Mouse (Mus musculus): ENCODE results near the gene Btbd2. TPM values are rescaled to one million over a fixed set of nuclear protein-coding genes. Genes with fewer than 3 reads are reported as not detected.

Btbd2 gene
- polyA plus RNA-seq, 1 experiment from 2014 or later, result 10.7 TPM

DNA sequence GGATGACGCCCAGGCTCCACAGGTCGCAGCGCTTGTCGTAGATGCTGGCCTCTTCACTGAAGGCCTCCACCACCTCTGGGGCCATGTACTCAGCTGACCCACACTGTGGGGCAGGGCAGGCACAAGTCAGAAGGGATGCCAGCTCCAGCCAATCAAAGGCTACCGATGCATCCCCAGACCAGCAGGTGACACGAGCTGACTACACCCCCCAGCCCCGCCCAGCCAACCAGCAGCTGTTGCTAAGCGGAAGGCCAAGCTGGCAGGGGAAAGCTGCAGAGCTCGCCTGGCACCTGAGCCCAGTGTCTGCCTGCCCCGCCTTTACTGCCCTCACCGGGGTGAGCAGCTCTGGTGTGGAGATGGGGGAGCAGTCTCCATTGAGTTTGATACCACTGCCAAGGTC is 11.7 kb upstream of the Btbd2 start:
- Histone ChIP-seq H3K9ac (replicated peaks) (no peak overlapping the region), H3K4me2 (ENCODE audit: low read depth, low read length) (no peak overlapping the region), H3K27me3 (ENCODE audit: insufficient read depth, low read length) (no peaks in the 10 kb centered on the region), H3K4me1 (ENCODE audit: insufficient read depth) (peaks cover 41% of the 10 kb centered on the region), H3K36me3 (replicated peaks; ENCODE audit: insufficient read depth, low read length) (peaks cover 77% of the 10 kb centered on the region), H3K4me3 (ENCODE audit: low read depth, low read length) (no peak overlapping the region), H3K9me3 (ENCODE audit: low read length) (no peaks in the 10 kb centered on the region), H3K27ac (ENCODE audit: low read depth) (no peak overlapping the region)
- DNase-seq, result no peak
- TF ChIP-seq EP300 (IDR thresholded peaks at IDR 0.05; ENCODE audit: low read depth), result no peak
- no peak for TF ChIP-seq CTCF (IDR thresholded peaks at IDR 0.05; ENCODE audit: low read depth)
- 73% methylated on average over 11 of the region's 11 CpGs for WGBS (ENCODE audit: insufficient replicate concordance)
- no peak for ATAC-seq

DNA sequence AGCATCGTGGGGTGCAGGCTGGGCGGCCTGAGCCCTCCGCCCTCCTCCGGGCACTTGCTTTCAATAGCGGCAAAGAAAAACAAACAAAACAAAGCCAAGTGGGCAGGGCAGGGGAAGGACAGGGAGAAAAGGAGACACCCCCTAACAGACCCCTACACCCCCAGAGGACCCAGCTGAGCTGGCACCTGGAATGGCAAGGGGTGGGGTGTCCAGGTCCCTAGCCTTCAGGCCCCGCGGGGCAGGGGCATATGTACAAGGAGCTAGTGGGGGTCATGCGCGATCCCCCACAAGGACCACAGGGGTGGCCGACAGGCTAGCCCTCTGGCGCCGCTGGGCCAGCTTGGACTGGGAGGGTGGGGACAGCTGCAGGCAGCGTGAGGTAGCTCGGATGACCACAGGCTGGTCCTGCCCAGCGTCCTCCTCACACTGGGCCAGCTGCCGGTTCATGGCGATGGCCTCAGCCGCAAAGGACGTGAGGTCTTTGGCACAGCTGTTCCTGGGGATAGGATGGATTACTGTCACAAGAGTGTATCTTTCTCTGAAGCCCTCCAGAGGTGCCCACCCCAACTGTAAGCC is 10.1 kb upstream of the Btbd2 start:
- H3K27me3 ChIP-seq (ENCODE audit: insufficient read depth, low read length), result no peaks in the 10 kb centered on the region

DNA sequence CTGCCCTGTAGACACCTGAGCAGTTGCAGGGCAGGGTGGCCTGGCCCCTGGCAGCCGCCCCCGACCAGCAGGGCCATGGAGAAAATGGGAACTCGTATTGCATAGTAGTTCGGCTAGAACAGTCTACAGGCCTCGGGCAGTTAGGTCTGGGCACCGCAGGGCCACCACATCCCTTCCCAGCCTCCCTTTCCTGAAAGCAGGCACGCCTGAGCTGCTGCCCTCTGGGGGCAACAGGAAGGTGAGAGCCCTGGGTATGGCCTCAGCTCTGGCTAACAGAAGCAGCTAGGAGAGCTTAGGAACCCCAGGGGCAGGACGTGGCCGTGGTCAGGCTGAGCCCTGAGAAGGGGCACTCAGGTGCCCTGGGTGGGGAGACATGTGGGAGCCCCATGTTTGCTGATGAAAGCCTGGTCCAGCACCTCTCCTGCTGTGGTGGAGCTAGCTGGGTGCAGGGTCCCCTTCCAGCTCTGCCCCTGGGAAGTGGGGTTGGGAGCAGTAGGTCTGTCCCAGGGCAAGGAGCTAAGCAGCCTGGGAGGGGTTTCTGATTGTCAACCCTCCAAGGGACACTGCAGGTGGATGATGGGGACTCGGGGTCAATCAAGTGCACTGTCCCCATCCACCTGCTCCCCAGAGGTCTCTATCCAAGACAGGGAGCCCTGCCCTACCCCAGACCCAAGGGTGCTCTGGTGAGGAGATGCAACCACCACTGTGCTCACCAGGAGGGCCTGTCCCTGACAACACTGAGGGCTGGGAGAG is 9.3 kb upstream of the Btbd2 start:
- Histone ChIP-seq H3K9ac (replicated peaks) (peak overlapping the region; percentile 46), H3K27ac (ENCODE audit: low read depth) (peak overlapping the region; percentile 93), H3K36me3 (replicated peaks; ENCODE audit: insufficient read depth, low read length) (peaks cover 55% of the 10 kb centered on the region), H3K4me2 (ENCODE audit: low read depth, low read length) (no peak overlapping the region), H3K27me3 (ENCODE audit: insufficient read depth, low read length) (no peaks in the 10 kb centered on the region), H3K9me3 (ENCODE audit: low read length) (no peaks in the 10 kb centered on the region), H3K4me3 (ENCODE audit: low read depth, low read length) (no peak overlapping the region), H3K4me1 (ENCODE audit: insufficient read depth) (peaks cover 35% of the 10 kb centered on the region)
- no peak for DNase-seq
- WGBS (ENCODE audit: insufficient replicate concordance), result 55% methylated on average over 10 of the region's 10 CpGs
- TF ChIP-seq CTCF (IDR thresholded peaks at IDR 0.05; ENCODE audit: low read depth) (peak; percentile 25; the same call in 1 of the 2 replicates), EP300 (IDR thresholded peaks at IDR 0.05; ENCODE audit: low read depth) (no peak)
- no peak for ATAC-seq

More for the DNA sequence above, 10.1 kb upstream of the Btbd2 start:
- 83% methylated on average over 19 of the region's 19 CpGs for WGBS (ENCODE audit: insufficient replicate concordance)
- Histone ChIP-seq H3K4me2 (ENCODE audit: low read depth, low read length) (no peak overlapping the region), H3K9ac (replicated peaks) (peak overlapping the region; percentile 46; the same call in 1 of the 2 replicates), H3K4me1 (ENCODE audit: insufficient read depth) (peaks cover 35% of the 10 kb centered on the region), H3K27ac (ENCODE audit: low read depth) (no peak overlapping the region), H3K9me3 (ENCODE audit: low read length) (no peaks in the 10 kb centered on the region), H3K4me3 (ENCODE audit: low read depth, low read length) (no peak overlapping the region), H3K36me3 (replicated peaks; ENCODE audit: insufficient read depth, low read length) (peaks cover 63% of the 10 kb centered on the region)
- no peak for TF ChIP-seq EP300 (IDR thresholded peaks at IDR 0.05; ENCODE audit: low read depth)
- no peak for TF ChIP-seq CTCF (IDR thresholded peaks at IDR 0.05; ENCODE audit: low read depth)
- ATAC-seq (no peak), DNase-seq (no peak)

GRCm38 (mm10) chr10:80665459-80665858 is 8.6 kb upstream of the Btbd2 start:
- H3K36me3 ChIP-seq (replicated peaks; ENCODE audit: insufficient read depth, low read length), result peaks cover 48% of the 10 kb centered on the region
- no peak for DNase-seq
- H3K9ac ChIP-seq (replicated peaks), result peak overlapping the region; percentile 46
- H3K27me3 ChIP-seq (ENCODE audit: insufficient read depth, low read length), result no peaks in the 10 kb centered on the region
- H3K4me2 ChIP-seq (ENCODE audit: low read depth, low read length), result peak overlapping the region; percentile 60; the same call in 1 of the 2 replicates
- H3K4me1 ChIP-seq (ENCODE audit: insufficient read depth), result peaks cover 35% of the 10 kb centered on the region
- TF ChIP-seq EP300 (IDR thresholded peaks at IDR 0.05; ENCODE audit: low read depth) (no peak), CTCF (IDR thresholded peaks at IDR 0.05; ENCODE audit: low read depth) (no peak)
- peak; percentile 26 for ATAC-seq
- H3K27ac ChIP-seq (ENCODE audit: low read depth), result peak overlapping the region; percentile 93
- WGBS (ENCODE audit: insufficient replicate concordance), result 44% methylated on average over 4 of the region's 4 CpGs
- no peaks in the 10 kb centered on the region for H3K9me3 ChIP-seq (ENCODE audit: low read length)
- H3K4me3 ChIP-seq (ENCODE audit: low read depth, low read length), result no peak overlapping the region

GRCm38 (mm10) chr10:80665016-80665380 is 8.1 kb upstream of the Btbd2 start:
- H3K9me3 ChIP-seq (ENCODE audit: low read length), result no peaks in the 10 kb centered on the region
- H3K4me1 ChIP-seq (ENCODE audit: insufficient read depth), result peaks cover 35% of the 10 kb centered on the region
- ATAC-seq (peak; percentile 82), DNase-seq (peak; percentile 73)
- 12% methylated on average over 10 of the region's 10 CpGs for WGBS (ENCODE audit: insufficient replicate concordance)
- H3K36me3 ChIP-seq (replicated peaks; ENCODE audit: insufficient read depth, low read length), result peaks cover 43% of the 10 kb centered on the region
- H3K27ac ChIP-seq (ENCODE audit: low read depth), result peak overlapping the region; percentile 93
- no peak overlapping the region for H3K4me3 ChIP-seq (ENCODE audit: low read depth, low read length)
- H3K27me3 ChIP-seq (ENCODE audit: insufficient read depth, low read length), result no peaks in the 10 kb centered on the region
- H3K9ac ChIP-seq (replicated peaks), result peak overlapping the region; percentile 50
- TF ChIP-seq CTCF (IDR thresholded peaks at IDR 0.05; ENCODE audit: low read depth), result no peak
- no peak for TF ChIP-seq EP300 (IDR thresholded peaks at IDR 0.05; ENCODE audit: low read depth)
- H3K4me2 ChIP-seq (ENCODE audit: low read depth, low read length), result peak overlapping the region; percentile 60

DNA sequence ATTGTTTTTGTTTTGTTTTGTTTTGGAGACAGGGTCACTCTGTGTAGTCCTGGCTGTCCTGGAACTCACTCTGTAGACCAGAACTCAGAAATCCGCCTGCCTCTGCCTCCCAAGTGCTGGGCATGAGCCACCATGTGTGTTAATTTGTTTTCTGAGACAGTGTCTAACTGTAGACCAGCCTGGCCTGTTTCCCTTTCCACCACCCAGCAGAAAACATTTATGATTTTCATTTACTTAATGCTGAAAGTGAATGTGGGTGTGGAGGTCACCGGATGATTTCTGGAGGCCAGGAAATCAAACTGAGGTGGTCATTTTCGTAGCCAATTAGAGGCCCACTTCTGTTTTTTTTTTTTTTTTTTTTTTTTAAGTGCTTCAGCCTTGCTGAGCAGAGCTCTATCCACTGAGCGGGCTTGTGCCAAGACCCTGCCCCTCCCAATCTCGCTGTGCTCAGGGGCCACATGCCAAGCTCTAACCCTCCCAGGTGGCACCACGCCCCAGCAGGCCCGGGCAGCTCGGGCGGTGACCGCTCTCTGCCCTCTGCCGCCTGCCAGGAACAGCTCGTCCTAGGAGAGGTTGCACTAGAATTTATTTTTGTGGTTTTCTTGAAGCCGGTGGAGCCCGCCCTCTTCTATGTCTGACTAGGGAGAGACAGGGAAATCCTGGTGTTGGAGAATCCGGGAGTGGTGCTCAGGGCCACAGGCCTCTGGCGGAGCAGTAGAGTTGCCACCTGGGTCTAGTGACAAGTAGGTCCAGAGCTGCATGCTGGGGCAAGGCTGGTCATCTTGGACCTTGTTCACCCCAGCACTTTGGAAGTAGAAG is 7.5 kb upstream of the Btbd2 start:
- Histone ChIP-seq H3K27me3 (ENCODE audit: insufficient read depth, low read length) (no peaks in the 10 kb centered on the region), H3K9ac (replicated peaks) (peak overlapping the region; percentile 50; the same call in 1 of the 2 replicates), H3K4me3 (ENCODE audit: low read depth, low read length) (peak overlapping the region; percentile 19; the same call in 1 of the 2 replicates), H3K4me1 (ENCODE audit: insufficient read depth) (peaks cover 35% of the 10 kb centered on the region), H3K36me3 (replicated peaks; ENCODE audit: insufficient read depth, low read length) (peaks cover 37% of the 10 kb centered on the region), H3K27ac (ENCODE audit: low read depth) (peak overlapping the region; percentile 93), H3K9me3 (ENCODE audit: low read length) (no peaks in the 10 kb centered on the region), H3K4me2 (ENCODE audit: low read depth, low read length) (peak overlapping the region; percentile 60)
- TF ChIP-seq EP300 (IDR thresholded peaks at IDR 0.05; ENCODE audit: low read depth), result peak; percentile 21; the same call in 1 of the 2 replicates
- no peak for TF ChIP-seq CTCF (IDR thresholded peaks at IDR 0.05; ENCODE audit: low read depth)
- DNase-seq (peak; percentile 76), ATAC-seq (peak; percentile 63)
- 13% methylated on average over 16 of the region's 16 CpGs for WGBS (ENCODE audit: insufficient replicate concordance)

Data from liver, postnatal 0 days (tissue).